Mouse (Mus musculus) hindbrain, embryonic 14.5 days (tissue): Measurements from ENCODE around the gene Dedd. TPM values are rescaled to one million over a fixed set of nuclear protein-coding genes. Genes with fewer than 3 reads are reported as not detected.

Source experiments
- ATAC-seq: fragments of 200-750 bp; cut with Nextera tagmentation; 2 replicates; pipeline ENCODE4 v1.8.0; 2017; ENCODE audit warnings: moderate number of reproducible peaks, mild to moderate bottlenecking, moderate TSS enrichment, moderate library complexity; ENCODE audit not compliant: low FRiP score
- DNase-seq: peaks from one replicate; pipeline ENCODE4 v3.0.0-alpha.2; 2015; ENCODE audit warnings: low spot score
- H3K27ac ChIP-seq: fragments of 300-500 bp; sonication (generic); 2 replicates; pipeline ENCODE4 v1.5.1; 2014; ENCODE audit warnings: mild to moderate bottlenecking, moderate library complexity
- H3K27me3 ChIP-seq: fragments of 300-500 bp; sonication (generic); 2 replicates; pipeline ENCODE4 v1.6.1; 2014; ENCODE audit warnings: mild to moderate bottlenecking, low read length, mixed read lengths; ENCODE audit not compliant: control insufficient read depth, insufficient read depth
- H3K36me3 ChIP-seq: fragments of 300-500 bp; sonication (generic); replicated peaks from 2 replicates; pipeline ENCODE4 v1.6.1; 2014; ENCODE audit not compliant: control insufficient read depth, insufficient read depth
- H3K4me1 ChIP-seq: fragments of 300-500 bp; sonication (generic); replicated peaks from 2 replicates; pipeline ENCODE4 v1.6.1; 2014; ENCODE audit warnings: antibody characterized with exemption, low read length, mixed read lengths; ENCODE audit not compliant: control insufficient read depth, insufficient read depth
- H3K4me2 ChIP-seq: fragments of 300-500 bp; sonication (generic); replicated peaks from 2 replicates; pipeline ENCODE4 v1.6.1; 2014; ENCODE audit warnings: mild to moderate bottlenecking, moderate library complexity
- H3K4me3 ChIP-seq: fragments of 300-500 bp; sonication (generic); replicated peaks from 2 replicates; pipeline ENCODE4 v1.5.1; 2014; ENCODE audit warnings: mild to moderate bottlenecking, low read length
- H3K9ac ChIP-seq: fragments of 300-500 bp; sonication (generic); 2 replicates; pipeline ENCODE4 v1.6.1; 2014
- H3K9me3 ChIP-seq: fragments of 300-500 bp; sonication (generic); 2 replicates; pipeline ENCODE4 v1.6.1; 2016; ENCODE audit warnings: low read length; ENCODE audit not compliant: control insufficient read depth
- WGBS: fragments of 180-500 bp; shearing (Covaris S2); extraction: QIAGEN DNeasy Blood & Tissue Kit; methylation state at CpG from one replicate; pipeline ENCODE4 v1.1.7; 2014; 5-methylcytosine and 5-hydroxymethylcytosine counted together
- polyA plus RNA-seq: library from polyadenylated mRNA; unstranded; fragments of >200 nt; fragmentation: Nextera tagmentation; extraction: Ambion mirVana; gene quantifications from 2 replicates; pipeline ENCODE4 v1.2.1, GENCODE M21; 2014

Gene Dedd
- polyA plus RNA-seq, 1 experiment from 2014 or later: 45.9 TPM

GRCm38 (mm10) chr1:171349210-171349609 lies 20.3 kb downstream of the Dedd start:
- WGBS: 92% methylated on average over 2 of the region's 2 CpGs

DNA sequence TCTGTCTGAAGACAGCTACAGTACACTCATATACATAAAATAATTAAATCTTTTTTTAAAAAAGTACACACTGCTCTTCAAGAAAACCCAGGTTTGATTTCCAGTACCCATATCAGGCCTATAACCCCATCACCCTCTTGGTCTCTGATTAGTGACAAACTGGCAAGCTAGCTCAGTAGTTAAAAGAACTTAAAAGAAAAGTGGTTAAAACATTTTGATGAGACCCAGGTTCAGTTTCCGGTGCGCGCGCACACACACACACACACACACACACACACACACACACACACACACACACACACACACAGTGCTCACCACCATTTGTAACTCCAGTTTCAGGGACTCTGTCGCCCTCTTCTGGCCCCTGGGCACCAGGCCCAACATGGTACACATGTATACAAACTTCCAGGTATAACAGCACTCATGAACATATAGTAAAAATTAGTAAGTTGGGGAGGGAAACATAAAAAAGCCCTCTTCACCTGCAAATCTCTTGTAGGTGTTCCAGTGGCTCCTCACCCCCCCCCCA lies 26.9 kb downstream of the Dedd start:
- Histone ChIP-seq H3K9ac (no peak overlapping the region), H3K27ac (no peak overlapping the region), H3K9me3 (no peaks in the 10 kb centered on the region), H3K36me3 (peaks cover 32% of the 10 kb centered on the region), H3K4me2 (no peak overlapping the region), H3K4me1 (peaks cover 6% of the 10 kb centered on the region; the same call in 1 of the 2 replicates), H3K27me3 (no peaks in the 10 kb centered on the region), H3K4me3 (no peak overlapping the region)
- no peak for DNase-seq
- no peak for ATAC-seq
- WGBS: 79% methylated on average over 5 of the region's 5 CpGs

More at GRCm38 (mm10) chr1:171349210-171349609, 20.3 kb downstream of the Dedd start:
- DNase-seq (no peak), ATAC-seq (no peak)
- H3K36me3 ChIP-seq: no peaks in the 10 kb centered on the region
- H3K4me2 ChIP-seq: no peak overlapping the region
- H3K4me3 ChIP-seq: no peak overlapping the region
- H3K9ac ChIP-seq: no peak overlapping the region
- no peaks in the 10 kb centered on the region for H3K27me3 ChIP-seq
- H3K4me1 ChIP-seq: peaks cover 20% of the 10 kb centered on the region
- peaks cover 6% of the 10 kb centered on the region; the same call in 1 of the 2 replicates for H3K9me3 ChIP-seq
- no peak overlapping the region for H3K27ac ChIP-seq

DNA sequence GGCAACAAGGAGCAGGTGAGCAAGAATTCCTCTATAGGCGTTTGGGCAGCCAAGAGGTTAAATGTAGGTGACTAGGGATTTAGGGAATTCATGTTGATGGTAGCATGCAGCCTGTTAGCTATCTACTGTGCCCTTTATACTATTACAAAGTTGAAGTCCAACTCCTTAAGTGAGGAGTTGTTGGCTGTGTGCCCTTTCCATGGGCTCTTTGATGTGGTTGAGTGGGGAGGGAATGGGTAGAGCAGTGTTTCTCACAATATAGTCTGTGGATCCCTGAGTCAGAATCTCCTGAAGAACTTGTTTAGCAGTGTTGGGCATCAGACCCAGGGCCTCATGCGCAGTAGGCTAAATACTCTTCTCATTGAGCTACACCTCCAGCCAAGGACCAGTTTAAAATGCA lies 27.9 kb downstream of the Dedd start:
- H3K27ac ChIP-seq: no peak overlapping the region
- H3K36me3 ChIP-seq: peaks cover 32% of the 10 kb centered on the region
- H3K4me2 ChIP-seq: no peak overlapping the region
- peaks cover 11% of the 10 kb centered on the region for H3K4me1 ChIP-seq
- H3K9ac ChIP-seq: no peak overlapping the region
- WGBS: 93% methylated on average over 2 of the region's 2 CpGs
- H3K27me3 ChIP-seq: no peaks in the 10 kb centered on the region
- DNase-seq: no peak
- ATAC-seq: no peak
- H3K9me3 ChIP-seq: no peaks in the 10 kb centered on the region
- no peak overlapping the region for H3K4me3 ChIP-seq

DNA sequence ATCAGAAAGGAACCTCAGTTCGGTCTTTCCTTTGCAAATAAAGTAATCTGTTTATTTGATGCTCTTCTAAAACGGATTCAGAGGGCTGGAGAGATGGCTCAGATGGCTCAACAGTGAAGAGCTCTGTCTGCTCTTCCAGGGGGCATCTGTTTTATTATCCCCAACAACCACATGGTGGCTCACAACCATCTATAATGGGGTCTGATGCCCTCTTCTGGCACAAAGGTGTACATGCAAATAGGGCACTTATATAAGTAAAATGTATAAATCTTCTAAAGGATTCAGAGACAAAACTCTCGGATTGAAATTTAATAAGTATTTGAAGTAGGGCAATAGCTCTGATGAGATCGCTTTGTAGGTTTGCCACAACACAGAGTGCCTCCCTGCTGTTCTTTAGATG lies 29.5 kb downstream of the Dedd start:
- H3K4me2 ChIP-seq: no peak overlapping the region
- DNase-seq (peak; percentile 53), ATAC-seq (no peak)
- no peaks in the 10 kb centered on the region for H3K27me3 ChIP-seq
- H3K36me3 ChIP-seq: peaks cover 32% of the 10 kb centered on the region
- H3K9me3 ChIP-seq: no peaks in the 10 kb centered on the region
- H3K9ac ChIP-seq: no peak overlapping the region
- H3K4me1 ChIP-seq: peaks cover 11% of the 10 kb centered on the region
- H3K27ac ChIP-seq: no peak overlapping the region
- WGBS: 74% methylated on average over 4 of the region's 4 CpGs
- no peak overlapping the region for H3K4me3 ChIP-seq

GRCm38 (mm10) chr1:171360253-171360652 lies 31.3 kb downstream of the Dedd start:
- 1% methylated on average over 24 of the region's 26 CpGs for WGBS
- peak overlapping the region; percentile 85 for H3K4me2 ChIP-seq
- DNase-seq (no peak), ATAC-seq (no peak)
- H3K4me1 ChIP-seq: peaks cover 11% of the 10 kb centered on the region
- H3K9ac ChIP-seq: peak overlapping the region; percentile 72
- H3K4me3 ChIP-seq: peak overlapping the region; percentile 44
- H3K27me3 ChIP-seq: no peaks in the 10 kb centered on the region
- H3K9me3 ChIP-seq: no peaks in the 10 kb centered on the region
- peaks cover 32% of the 10 kb centered on the region for H3K36me3 ChIP-seq
- peak overlapping the region; percentile 83 for H3K27ac ChIP-seq

DNA sequence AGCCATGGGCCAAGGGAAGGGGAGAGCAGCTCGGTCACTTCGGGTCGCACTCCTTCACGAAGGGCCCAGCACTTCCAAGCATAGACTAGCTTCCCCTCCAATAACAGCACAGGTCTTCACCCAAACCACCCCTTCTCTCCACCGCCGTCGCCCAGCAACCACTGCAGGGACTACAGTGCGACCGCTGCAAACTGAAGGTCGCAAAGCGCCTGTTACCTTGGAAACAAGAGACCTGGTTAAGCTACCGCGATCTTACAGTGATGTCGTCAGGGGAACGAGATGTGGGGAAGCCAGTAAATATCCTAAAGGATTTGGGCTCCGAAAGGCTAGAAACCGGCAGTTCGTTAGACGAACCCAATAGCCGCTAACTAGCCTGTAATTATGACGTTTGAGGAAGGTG lies 31.7 kb downstream of the Dedd start, which contains the start of gene Klhdc9:
Gene Klhdc9, minus strand, starts transcription at position 143 of the 400 bp plus-strand sequence.
- Histone ChIP-seq H3K27me3 (no peaks in the 10 kb centered on the region), H3K9me3 (no peaks in the 10 kb centered on the region), H3K9ac (peak within 1 kb of the TSS; percentile 72), H3K27ac (peak within 1 kb of the TSS; percentile 83), H3K4me1 (peaks cover 11% of the 10 kb centered on the region), H3K36me3 (peaks cover 32% of the 10 kb centered on the region), H3K4me3 (peak within 1 kb of the TSS; percentile 44), H3K4me2 (peak within 1 kb of the TSS; percentile 85)
- peak; percentile 97 for DNase-seq
- under 1% methylated on average over 21 of the region's 21 CpGs for WGBS
- peak; percentile 95 for ATAC-seq

GRCm38 (mm10) chr1:171361106-171362103 lies 32.5 kb downstream of the Dedd start:
- Histone ChIP-seq H3K27me3 (no peaks in the 10 kb centered on the region), H3K4me3 (peak overlapping the region; percentile 44), H3K9me3 (no peaks in the 10 kb centered on the region), H3K36me3 (peaks cover 31% of the 10 kb centered on the region), H3K4me2 (peak overlapping the region; percentile 85), H3K4me1 (peaks cover 11% of the 10 kb centered on the region), H3K27ac (peak overlapping the region; percentile 83), H3K9ac (peak overlapping the region; percentile 72)
- ATAC-seq: peak; percentile 76
- WGBS: 34% methylated on average over 16 of the region's 16 CpGs
- DNase-seq: peak; percentile 84

- DNase-seq (no peak), ATAC-seq (no peak)
- Histone ChIP-seq H3K4me3 (no peak overlapping the region), H3K9me3 (no peaks in the 10 kb centered on the region), H3K36me3 (no peaks in the 10 kb centered on the region), H3K9ac (no peak overlapping the region), H3K4me1 (peaks cover 5% of the 10 kb centered on the region), H3K27ac (no peak overlapping the region), H3K27me3 (no peaks in the 10 kb centered on the region), H3K4me2 (no peak overlapping the region)
- WGBS: 70% methylated on average over 7 of the region's 7 CpGs
These were observed 37.0 kb downstream of the Dedd start for GRCm38 (mm10) chr1:171365934-171366333.

DNA sequence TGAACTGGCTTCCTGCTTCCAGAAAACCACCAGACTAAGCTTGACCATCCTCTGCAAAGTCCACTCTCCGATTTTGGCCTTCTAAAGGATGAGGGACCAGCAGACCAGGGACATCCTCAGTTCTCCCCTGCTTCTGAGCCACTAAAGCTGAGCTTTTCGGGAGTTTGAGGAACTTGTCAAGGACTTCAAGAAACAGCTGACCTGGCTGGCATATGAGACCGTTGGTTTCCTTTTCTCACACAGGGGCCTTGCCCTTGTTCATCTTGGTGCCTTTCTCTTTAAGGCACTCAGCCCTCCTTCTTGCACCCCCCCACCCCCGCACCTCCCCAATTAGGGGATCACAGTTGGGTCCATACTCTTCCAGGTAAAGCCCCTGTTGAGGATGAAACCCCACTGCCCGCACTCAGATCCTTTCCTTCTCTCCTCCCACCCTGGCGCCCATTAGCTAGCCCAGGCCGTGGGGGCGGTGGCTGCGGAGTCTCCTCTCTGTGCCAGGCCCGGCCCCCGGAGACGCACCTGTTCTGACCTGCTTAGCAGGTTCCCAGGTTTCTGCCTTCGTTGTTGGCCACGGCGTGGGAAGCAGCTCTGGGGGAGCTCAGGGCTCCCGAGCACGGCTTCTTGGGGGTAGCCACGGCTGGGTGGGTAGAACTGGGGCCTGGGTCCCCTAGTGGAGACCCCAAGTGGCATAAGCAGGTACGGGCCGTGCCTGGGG lies 41.1 kb downstream of the Dedd start, which contains the start of gene Nectin4:
Gene Nectin4, plus strand, starts transcription at position 255 of the 712 bp plus-strand sequence.
- Histone ChIP-seq H3K27ac (no peak within 1 kb of the TSS), H3K4me3 (no peak within 1 kb of the TSS), H3K4me1 (no peaks in the 10 kb centered on the region), H3K4me2 (no peak within 1 kb of the TSS), H3K27me3 (no peaks in the 10 kb centered on the region), H3K9ac (no peak within 1 kb of the TSS), H3K9me3 (no peaks in the 10 kb centered on the region), H3K36me3 (no peaks in the 10 kb centered on the region)
- no peak for DNase-seq
- 41% methylated on average over 20 of the region's 20 CpGs for WGBS
- ATAC-seq: no peak
